Mouse (Mus musculus) adrenal gland, adult 2 months (tissue): ENCODE results near the gene Cabp4. TPM values are rescaled to one million over a fixed set of nuclear protein-coding genes. Genes with fewer than 3 reads are reported as not detected.
"Not testable (repeated sequence)": the region's sequence is repeated elsewhere in the genome, so short reads cannot be mapped to it uniquely, and the experiment has no call there.

Source experiments
- DNase-seq: peaks from one replicate; pipeline ENCODE4 v3.0.0; 2021
- polyA plus RNA-seq: library from polyadenylated mRNA; depleted of rRNA; stranded (reverse); fragments of >200 nt; gene quantifications from 2 replicates; pipeline ENCODE4 v1.2.3, GENCODE M21; 2012
- total RNA-seq, 2 experiments: library from RNA; stranded (reverse); gene quantifications; 2 replicates each; pipeline ENCODE4 v1.2.3; 2021

The Cabp4 gene
- total and polyA plus RNA-seq, 3 experiments = 0.12 to 0.69 (median 0.29) TPM

DNA sequence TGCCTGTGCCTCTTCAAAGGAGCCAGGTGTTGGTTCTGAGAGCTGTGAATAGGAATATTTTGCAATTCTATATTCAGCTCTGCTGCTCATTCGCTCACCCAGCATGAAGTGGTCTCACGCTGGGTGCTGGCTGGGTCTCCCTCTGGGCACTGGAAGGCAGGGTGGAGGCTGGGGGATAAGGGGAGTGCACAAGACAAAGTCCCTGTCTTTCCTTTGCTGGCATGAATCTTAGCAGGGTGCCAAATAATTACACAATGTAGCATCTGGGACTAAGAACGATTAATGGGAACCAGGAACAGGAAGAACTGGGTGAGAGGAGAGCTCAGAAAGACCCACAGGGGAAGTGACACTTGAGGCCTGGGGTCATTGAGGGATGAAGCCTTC lies 3.2 kb upstream of the Cabp4 start:
- DNase-seq = no peak

DNA sequence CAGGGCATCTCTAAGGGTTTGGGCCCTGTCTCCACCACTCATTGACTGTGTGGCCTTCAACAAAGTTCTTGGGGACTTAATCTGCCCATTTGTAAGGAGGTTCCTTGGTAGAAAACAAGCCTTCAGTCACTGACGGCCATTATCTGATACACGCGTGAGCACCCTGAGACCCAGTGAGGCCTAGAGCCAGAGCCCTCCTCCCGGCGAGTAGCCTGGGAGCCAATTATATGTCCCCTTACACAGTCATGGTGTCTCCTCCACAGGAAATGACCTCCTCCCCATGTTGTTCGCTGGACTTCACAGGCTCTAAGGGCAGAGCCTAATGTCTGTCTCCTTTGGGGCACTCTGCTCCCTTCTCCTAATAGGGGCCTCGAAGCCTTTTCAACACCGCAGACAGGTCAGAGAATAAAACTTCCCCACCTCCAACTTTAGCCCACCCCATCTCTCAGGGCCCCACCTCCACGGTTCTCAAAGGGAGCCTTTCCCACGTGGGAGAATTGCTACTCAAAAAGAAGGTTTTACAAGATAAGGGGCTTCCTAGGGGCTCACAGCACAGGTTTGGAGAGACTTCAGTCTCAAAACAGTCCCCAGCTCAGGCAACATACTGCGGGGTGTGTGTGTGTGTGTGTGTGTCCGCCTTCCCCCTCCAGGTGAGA lies 2.7 kb upstream of the Cabp4 start:
- no peak for DNase-seq

DNA sequence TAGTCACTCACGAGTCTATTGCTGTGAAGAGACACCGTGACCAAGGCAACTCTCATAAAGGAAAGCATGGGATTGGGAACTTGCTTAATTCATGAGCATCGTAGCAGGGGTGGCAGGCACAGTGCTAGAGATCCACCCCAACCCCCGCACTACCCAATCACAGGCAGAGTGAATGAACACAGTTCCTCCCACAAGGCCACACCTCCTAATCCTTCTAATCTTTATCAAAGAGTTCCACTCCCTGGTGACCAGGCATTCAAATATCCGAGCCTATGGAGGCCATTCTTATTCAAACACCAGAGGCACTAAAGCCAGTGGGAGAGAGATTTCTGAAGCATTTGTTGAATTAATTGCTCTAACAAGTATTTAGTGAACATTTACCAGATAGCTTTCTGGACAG lies 2.1 kb upstream of the Cabp4 start:
- no peak for DNase-seq

DNA sequence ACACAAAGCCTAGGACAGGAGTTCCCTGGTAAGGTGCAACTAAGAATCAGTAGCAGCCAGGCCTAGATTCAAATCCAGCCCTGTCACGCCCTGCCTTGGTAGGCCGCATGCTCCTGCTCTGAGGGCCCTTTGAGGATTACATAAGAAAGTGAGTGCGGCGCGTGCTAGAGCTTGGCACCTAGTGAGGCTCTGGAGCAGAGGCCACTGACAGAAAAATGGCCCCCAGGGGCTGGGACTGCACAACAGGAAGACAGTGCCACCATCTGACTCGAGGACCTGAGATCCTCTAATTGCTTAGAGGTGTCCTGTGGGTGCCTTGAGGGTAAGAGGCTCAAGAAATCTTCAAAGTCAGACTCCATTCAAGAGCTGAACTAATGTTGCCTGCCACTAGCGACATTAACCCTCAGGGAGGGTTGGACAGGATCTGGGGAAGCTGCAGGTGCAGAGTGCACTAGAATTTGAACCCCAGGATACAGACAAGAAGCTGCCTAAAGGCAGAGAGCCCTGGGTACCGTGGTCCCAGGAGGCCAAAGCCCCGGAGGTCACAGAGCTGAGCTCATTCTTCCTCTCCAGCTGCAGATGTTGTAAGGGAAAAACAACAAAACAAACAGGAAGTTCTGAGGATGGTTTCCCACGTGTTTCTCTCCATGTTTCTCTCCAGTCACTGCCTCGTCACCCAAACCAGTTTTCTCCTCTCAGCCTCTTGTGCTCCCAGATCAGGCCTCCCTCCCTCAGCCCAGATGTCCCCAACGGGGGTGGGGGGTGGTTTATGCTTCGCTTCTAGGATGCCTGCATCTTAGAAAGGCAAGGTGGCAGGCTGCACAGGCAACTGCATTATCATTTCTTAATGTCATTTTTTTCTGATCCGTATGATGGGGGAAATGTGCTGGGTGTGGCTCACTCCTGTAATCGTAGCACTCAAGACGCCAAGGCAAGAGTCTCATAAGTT lies 991 bp upstream of the Cabp4 start:
- no peak for DNase-seq

DNA sequence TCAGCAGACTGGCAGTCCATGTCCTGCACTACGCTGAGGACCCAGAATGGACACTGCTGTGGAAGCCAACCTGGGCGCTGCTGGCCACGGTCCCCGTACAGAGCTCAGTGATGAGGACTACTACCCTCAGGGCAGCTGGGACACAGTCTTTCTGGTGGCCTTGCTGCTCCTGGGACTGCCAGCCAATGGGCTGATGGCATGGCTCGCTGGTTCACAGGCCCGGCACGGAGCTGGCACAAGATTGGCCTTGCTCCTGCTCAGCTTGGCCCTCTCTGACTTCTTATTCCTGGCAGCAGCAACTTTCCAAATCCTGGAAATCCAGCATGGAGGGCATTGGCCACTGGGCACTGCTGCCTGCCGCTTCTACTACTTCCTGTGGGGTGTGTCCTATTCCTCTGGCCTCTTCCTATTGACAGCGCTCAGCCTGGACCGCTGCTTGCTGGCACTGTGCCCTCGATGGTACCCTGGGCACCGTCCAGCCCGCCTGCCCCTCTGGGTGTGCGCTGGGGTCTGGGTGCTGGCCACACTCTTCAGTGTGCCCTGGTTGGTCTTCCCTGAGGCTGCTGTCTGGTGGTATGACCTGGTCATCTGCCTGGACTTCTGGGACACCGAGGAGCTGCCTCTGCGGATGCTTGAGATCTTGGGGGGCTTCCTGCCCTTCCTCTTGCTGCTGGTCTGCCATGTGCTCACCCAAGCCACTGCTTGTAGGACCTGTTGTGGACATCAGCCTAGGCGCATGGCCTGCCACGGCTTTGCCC lies 1.2 kb downstream of the Cabp4 start:
- no peak for DNase-seq

DNA sequence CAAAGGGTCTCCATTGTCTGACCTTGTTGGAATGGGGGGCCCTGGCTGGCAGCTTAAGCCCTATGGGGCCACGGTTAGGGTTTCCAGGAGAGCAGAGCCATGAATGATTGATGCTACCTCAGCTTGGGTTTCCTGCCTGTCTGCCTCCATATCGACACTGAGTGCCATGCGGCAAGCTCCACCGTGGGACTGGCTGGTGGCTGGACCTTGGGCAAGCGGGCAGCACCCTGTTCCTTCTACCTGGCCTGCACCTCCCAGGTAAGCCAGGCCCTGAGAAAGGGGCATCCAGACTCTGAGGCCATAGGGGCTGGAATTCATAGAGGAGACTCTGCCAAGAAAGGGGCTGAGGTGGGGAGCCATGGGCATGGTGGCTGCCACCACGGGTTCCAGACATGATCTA lies 3.7 kb downstream of the Cabp4 start:
- DNase-seq = no peak

DNA sequence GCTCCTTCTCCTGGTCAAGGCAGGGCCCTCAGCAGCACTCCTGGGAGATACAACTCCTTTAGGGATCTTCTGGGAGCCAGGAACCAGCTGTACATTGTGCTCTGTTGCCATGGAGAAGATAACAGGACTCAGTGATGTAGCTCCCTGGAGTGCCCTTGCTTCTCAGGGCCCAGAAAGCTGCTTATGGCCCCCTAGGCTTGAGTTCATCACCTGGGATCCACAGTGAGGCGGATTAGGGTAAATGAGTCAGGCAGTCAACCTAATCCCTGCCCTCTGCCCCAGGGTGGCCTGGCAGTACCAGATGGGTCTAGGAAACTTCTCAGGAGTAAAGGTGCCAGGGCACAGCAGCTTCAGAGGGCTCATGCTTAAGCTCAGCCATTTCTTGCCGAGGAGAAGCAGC lies 4.4 kb downstream of the Cabp4 start, which contains the start of gene Gpr152:
TSS of gene Gpr152 (plus strand) at position 342 of the 400 bp plus-strand sequence.
- DNase-seq = no peak

DNA sequence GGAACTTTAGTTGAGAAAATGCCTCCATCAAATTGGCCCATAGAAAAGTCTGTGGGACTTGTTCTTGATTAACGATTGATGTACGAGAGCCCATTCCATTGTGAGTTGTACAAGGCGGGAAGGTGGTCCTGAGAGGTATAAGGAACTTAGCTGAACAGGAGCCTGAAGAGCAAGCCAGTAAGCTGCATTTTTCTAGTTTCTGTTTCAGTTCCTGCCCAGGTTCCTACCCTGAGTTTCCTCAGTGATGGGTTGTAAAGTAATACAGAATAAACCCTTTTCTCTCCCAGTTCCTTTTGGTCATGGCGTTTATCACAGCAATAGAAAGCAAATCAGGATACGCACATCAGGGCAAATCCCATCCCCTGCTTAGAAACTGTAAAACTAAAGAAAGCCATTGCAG lies 5.9 kb downstream of the Cabp4 start:
- no peak for DNase-seq

DNA sequence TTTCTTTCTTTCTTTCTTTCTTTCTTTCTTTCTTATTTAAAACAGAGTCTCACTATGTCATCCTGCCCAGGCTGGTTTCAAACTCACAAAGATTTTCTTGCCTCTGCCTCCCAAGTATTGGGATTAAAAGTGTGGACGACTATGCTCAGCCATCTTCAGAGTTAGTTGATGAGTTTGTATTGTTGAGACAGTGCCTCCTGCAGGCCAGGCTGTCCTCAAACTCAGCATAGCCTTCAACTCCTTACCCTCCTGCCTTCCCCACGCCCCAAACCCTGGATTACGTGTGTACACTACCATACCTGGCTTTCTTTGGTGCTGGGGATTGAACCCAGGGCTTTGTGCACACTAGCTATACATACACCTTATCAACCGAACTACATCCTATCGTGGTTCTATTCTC lies 7.4 kb downstream of the Cabp4 start:
- no peak for DNase-seq

DNA sequence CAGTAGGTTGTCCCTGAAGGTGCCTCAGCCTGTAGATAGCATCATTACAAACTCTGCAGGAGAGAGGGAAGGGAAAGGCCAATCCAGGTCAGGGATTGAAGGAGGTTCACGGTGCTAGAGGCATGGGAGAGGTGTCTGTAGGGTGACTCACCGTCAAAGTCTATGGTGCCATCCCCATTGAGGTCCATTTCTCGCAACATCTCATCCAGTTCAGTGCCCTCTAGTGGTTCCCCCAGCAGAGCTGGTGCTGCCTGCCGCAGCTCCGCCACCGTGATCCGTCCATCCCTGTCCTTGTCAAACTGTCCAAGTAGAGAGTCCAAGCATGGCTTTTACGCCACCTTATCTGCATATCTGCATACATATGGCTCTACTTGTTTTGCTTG lies 7.9 kb downstream of the Cabp4 start:
- DNase-seq = peak; percentile 52

DNA sequence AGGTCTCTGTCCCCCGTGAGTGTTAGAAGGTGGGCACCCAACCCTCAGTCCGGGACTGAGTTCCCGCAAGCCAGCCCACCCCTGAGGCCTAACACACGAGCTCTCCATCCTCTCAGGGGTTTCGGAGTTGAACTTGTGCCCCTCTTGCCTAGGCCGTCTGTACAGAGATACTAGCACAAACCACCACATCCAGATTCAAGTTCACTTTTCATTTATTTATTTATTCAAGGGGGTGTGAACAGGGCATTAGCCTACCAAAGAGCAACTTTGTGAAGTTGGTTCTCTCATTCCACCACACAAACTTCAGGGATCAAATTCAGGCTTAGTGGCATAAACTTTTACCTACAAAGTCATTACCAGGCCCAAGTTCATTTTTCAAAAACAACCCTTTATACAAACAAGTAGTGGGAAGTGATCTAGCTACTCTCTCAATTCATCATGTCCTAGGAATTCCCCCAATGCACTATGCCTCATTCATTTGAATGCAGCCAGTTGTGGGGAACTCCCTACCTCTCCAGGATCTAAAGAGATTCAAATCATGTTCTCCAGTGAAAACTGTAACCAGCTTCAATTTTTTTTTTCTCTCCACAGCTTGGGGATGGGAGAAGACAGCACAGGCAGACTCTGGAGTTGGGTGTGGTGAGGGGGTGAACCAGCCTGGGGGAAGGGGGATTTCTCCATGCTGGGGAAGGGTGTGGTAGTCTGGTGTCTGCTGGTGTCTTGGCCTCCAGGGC lies 8.4 kb downstream of the Cabp4 start:
- DNase-seq = not testable (repeated sequence)

DNA sequence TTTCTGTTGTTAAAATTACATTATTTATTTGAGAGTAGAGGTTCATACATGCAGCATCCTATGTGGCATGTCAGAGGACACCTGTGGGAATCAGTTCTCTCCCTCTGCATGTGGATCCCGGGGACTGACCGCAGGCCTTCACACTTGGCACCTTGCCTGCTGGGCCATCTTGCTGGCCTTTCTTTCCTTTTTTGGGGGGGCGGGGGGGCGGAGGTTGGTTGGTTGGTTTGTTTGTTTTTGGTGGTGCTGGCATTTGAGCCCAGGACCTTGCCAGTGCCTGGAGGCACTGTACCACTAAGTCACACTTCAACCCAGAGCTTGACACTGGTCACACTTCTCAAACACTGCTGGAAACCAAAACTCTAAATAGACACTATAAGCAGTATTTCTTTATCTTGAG lies 9.5 kb downstream of the Cabp4 start:
- DNase-seq = no peak

DNA sequence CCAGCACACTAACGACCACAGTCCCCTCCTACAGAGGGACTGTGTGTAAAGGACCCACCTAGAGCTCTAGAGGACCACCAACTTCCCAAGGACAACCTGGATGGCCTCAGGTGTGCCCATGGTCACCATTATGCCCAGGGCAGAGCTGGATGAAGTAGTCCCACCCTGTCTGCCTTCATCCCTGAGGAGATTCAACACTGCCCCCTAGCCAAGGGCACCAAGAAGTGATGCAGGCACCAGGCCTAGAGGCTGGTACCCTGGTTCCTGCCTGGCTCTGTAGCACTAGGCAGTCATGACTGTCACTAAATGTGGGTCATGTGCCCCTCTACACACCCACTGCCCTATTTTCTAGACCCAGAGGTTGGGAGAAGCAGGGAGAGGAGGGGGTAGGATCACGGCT lies 12.1 kb downstream of the Cabp4 start:
- peak; percentile 30 for DNase-seq

DNA sequence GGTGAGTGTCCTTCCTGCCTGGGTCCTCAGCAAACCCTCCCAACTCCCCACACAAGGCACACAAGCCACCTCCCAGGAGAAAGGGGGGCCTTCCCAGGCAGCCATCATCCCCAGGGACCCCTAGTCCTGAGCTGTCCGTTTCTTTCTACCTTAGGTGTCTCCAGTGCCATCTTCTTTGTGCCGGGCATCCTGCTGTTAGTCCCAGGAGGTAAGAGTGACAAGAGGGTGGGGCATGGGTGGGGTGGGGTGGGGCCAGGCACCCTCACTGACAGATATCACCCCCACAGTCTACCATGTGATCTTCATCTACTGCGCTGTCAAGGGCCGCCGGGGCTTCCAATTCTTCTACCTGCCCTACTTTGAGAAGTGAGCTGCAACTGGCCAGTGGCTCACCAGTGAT lies 12.8 kb downstream of the Cabp4 start:
- no peak for DNase-seq

DNA sequence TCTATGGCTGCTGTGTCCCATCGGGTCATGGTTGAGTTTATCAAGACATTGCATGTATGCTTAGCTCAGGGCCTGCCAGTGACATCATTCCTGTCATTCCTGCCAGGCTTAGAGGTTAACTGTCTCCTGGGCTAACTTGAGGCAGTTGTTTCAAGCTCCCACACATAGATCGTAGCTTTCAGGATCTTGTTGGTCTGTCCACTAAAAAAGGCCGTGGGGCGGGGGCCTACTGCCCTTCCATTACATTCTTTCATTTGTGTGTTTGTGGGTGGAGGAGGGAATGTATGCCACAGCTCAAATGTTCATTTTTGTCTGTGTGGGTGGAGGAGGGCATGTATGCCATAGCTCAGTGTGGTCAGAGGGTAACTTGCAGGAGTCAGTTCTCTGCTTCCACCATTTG lies 13.7 kb downstream of the Cabp4 start:
- DNase-seq = no peak

DNA sequence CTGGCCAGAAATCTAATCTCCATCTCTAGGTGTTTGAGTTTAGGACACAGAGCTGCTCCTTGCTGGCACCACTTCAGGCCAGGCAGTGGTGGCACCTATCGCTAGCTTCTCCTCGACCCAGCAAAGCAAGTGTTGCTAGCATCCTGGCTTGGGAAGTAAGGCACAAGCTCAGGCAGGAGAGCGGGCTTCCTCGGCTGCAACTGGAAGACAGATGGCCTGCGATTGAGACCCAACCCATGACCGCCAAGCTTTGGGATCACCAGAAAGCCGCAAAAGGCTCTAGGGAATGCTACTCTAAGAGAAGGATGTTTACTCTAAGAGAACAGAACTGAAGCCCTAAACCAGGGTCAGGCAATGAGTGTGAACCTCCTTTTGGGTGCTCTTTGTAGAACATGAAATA lies 14.4 kb downstream of the Cabp4 start:
- no peak for DNase-seq

DNA sequence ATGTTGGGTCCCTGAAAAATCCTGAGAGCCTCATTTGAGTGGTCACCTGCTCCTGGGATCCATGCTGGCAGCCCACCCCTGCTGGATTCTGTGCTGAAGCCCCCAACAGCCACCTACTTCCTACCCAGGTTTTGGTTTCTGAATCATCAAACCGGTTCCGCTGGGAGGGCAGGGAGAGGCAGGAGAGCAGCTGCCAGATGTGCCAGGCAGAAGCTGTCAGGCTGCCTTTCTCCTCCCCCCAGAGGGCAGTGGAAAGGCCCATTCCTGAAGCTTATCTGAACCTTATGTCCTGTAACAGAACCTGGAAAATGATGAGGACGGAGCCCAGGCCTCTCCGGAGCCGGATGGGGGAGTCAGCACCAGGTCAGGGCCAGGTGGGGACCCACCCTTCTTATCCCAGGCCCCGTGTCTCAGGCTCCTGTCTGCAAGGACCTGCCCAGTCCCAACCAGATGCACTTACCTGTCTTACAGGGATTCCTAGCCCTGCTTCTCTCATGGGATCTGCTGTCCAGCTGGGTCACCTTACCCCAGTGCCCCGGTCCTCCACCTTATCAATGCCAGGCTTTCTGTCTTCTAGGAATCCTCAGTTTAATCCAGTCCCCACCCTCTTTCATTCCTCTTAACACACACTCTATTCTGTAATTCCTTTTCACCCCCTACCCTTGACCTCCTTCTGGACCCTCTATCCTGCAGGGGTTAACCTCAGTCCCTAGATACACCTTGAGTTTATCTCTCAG lies 16.9 kb downstream of the Cabp4 start:
- DNase-seq = peak; percentile 34

DNA sequence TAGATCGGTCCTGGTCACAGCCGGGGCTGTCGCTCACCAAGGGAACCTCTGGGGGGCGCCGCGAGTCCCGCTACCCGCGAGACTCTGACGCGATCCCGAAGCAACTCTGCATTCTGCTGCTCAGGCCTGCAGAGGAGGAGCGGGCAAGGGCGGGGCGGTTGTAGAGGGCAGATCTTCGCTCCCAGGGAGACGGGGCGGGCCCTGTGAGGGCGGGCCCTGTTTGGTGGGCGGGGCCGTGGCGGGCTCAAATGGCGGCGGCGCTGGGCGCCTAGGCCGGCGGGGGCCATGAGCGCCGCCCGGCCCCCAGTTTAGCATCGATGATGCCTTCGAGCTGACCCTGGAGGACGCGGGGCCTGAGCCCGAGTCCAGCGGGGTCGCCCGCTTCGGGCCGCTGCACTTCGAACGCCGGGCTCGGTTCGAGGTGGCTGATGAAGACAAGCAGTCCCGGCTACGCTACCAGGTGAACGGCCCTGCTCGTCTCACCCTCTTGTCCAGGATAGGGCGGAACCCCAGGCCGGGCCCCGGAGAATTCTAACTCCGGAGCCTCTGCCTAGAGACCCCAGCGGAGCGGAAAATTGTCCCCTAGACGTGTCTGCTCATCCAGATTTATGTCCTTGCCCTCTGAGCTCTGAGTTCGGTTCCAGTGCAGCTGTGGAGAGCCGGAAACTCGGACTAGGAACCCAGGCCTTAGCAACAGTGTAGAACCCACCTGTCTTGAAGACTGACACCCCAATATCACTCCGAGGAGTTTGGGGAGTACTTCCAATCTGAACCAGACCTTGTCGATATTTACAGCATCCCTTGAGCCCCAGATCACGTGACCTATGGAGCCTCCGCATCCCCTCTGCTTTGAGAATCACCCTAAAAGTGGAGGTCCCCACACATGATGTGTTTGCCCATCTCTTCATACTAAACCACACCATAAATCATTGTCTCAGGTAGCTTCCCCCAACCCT lies 17.8 kb downstream of the Cabp4 start, which contains the start of gene Aip:
TSS of gene Aip (minus strand) at position 118 of the 956 bp plus-strand sequence.
- peak; percentile 99 for DNase-seq

DNA sequence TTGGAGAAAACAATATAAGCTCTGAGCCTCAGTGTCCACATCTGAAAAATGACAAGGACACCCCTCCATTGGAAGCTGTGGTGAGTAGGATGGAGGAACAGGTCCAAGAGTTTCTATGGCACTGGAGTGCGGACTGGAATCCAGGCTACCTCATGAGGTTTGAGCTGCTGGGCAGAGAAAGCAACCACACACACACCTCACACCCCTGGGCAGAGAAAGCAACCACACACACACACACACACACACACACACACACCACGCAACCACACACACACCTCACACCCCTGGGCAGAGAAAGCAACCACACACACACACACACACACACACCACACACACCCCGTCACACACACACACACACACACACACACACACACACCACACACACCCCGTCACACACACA lies 18.6 kb downstream of the Cabp4 start:
- DNase-seq = not testable (repeated sequence)

DNA sequence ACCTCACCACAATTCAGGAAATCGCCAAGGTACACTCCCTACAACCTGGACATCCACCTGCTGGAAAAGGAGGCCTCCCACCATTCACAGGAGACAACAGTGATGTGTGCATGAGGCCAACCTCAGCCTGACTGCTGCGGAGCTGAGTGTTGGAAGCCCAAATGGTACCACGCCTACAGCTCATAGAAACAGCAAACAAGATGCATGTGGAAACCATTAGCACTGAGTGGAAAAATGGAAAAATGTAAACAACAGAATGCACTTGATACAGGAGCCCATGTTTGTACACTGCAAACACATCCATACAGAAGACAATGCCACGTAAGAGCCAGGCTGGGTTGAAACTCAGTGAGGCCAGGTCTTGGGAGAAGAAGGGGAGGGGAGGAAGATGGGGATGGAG lies 19.4 kb downstream of the Cabp4 start:
- DNase-seq = no peak
